Mouse (Mus musculus): Measurements from ENCODE around the gene Clasrp.

- TF ChIP-seq CTCF (IDR thresholded peaks at IDR 0.05; ENCODE audit: low read depth), result no peak
- no peak for TF ChIP-seq EP300 (IDR thresholded peaks at IDR 0.05; ENCODE audit: low read depth)
These were observed 46.0 kb downstream of the Clasrp start for GRCm38 (mm10) chr7:19557982-19558900.
